Mouse (Mus musculus): ENCODE measurements around the gene Cerk.

- TF ChIP-seq POLR2A (IDR thresholded peaks at IDR 0.05; ENCODE audit: borderline replicate concordance, control insufficient read depth, low read depth, low read length) (no peak), CTCF (IDR thresholded peaks at IDR 0.05; ENCODE audit: control insufficient read depth, insufficient read depth, low read length) (no peak)
These were observed 4.4 kb upstream of the Cerk start for GRCm38 (mm10) chr15:86190387-86190786.

All from bone marrow, adult 2 months (tissue).